Mouse (Mus musculus) layer of hippocampus, postnatal 25 days (tissue): Measurements from ENCODE around the gene Eapp. TPM values are rescaled to one million over a fixed set of nuclear protein-coding genes. Genes with fewer than 3 reads are reported as not detected.

ENCODE experiments used
- DNase-seq, 2 experiments: peaks; one replicate each; pipeline ENCODE4 v3.0.0; 2022; ENCODE audit warnings: mixed read lengths in 2 of 2, low spot score in 1 of 2; ENCODE audit errors: extremely low spot score in 1 of 2
- microRNA-seq, 2 experiments: library from miRNA; unstranded; fragments of <30 nt; microRNA quantifications; one replicate each; pipeline ENCODE4 v1.2.0; 2021
- total RNA-seq, 2 experiments: library from RNA; stranded (reverse); gene quantifications; 2 replicates each; pipeline ENCODE4 v1.2.3; 2021

Gene Eapp
- total RNA-seq, 2 experiments from 2014 or later = 41.3 to 44.9 TPM

DNA sequence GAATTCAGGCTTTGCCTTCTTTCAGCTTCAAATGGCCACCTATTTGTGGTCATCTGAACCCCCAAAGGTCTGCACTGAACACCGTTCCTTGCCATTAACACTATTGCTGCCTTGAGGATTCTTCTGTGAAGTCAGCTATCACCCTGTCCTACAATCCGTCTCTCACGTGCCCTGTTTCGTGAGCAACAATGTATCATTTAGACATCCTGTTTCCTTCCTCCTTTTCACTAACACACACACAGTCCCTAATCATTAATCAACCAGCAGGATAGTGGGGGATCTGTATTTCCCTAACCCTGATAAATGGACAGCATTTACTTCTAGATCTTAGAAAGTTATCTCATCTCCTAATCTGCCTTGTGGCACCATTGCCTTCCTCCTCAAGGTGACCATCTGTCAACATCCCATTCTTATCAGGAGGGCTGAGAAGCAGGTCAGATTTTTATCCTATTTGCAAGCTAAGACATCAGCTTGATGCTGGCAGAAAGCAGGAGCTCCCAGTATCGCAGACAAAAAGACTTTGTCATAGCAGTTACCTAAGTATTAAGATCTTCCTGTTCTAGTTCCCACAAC, 52.3 kb downstream of the Eapp start:
- DNase-seq = no peak

DNA sequence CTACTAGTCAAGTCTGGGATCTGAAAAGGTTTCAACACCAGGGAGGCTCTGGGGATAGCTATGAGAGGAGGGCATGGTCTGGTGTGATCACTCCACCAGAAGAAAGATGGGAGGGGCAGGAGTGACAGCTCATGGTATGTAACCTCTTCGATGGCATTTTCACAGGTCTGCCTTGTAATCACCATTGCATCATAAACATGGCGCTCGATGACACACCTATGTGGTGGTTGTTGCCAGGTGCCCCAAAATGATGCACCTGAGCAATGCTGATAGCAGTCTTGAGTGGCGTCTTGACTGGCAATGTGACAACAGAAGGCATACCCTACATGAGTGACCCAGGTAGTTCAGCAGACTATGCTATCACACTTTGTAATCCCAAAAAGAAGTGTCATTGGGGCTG, 54.3 kb downstream of the Eapp start:
- DNase-seq = no peak

DNA sequence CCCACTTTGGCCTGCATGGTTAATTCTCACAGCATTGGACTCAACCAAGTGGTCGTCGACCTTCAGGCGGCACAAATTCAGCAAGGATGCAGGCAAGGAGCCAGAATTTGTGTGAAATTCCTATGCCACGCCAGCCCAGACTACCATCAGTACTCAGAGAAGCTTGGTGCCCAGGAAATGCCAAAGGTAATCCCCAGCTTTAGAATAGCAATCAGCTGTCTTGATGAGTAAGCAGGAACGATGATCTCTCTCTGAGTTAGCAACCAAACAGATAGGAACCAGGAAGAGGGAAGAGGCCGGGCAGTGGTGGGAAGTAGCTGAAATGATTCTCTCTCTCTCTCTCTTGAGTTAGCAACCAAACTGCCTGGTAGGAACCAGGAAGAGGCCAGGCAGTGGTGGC, 55.4 kb downstream of the Eapp start:
- DNase-seq = no peak

DNA sequence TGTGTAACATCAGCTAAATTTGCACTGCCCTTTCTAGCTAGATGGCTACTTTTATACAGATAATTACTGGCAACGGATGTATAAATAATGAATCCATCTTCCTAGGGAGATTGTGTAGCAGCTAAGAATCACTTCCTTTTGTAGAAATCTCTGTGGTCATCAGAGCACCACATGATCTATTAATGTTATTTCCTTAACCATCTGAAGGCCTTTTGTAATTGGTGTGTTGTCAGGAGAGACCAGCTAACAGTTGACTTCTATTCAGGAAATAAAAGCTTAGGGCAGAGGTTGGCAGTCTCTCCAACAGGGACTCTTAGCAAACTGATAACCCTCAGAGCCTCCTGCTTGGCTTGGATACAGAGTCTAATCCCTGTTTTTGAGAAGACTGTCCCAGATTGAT, 58.7 kb downstream of the Eapp start:
- DNase-seq = no peak

DNA sequence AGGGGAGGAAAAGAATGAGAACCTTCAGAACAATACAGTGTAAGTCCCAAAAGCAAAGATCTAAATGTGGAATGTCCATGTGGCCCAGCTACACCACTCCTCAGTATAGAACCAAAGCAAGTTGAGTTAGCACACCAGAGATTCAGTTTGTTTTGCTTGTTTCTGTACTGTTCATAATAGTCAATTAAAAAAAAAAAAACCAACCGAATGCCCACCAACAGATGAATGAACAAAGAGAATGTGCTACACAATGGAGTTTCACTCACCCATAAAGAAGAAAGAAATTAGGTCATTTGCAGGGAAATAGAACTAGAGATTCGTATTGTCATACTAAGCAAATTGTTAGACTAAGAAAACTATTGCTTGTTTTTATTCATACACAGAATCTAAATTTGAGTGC, 63.6 kb downstream of the Eapp start:
- DNase-seq = no peak

DNA sequence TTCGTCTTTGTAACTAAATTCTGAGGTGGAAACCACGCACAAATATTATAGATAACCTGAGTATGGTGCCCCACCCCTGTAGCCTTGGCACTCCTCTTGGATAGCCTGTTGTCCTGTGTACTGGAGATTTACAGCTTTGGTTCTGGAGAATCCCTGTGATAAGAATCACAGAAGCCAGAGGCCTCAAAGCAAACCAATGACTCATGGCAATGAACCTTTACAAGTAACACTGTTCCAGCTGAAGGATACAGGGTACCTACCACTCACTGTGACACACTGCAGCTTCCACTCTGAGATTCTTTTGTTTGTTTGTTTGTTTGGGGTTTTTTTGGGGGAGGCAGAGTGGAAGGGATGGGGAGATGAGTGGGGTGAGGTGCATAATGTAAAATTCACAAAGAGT, 73.8 kb downstream of the Eapp start:
- DNase-seq = no peak

Small RNA genes within 50 kb of the gene (microRNA-seq; reads per million reads assigned to microRNA genes)
- gene Mir1892 = 0 reads per million in 2 experiments

Other genes starting within 250 kb of the Eapp start
- 10 to 100 TPM; 25.5 to 30.0 TPM for gene Sptssa, start 39.3 kb downstream of the Eapp start, total RNA-seq
- gene Snx6, start 99.8 kb upstream of the Eapp start, total RNA-seq = 10 to 100 TPM; 47.2 to 49.8 TPM
- 100 to 1,000 TPM; 106 to 116 TPM for gene Cfl2, start 167.0 kb upstream of the Eapp start, total RNA-seq